Mouse (Mus musculus): ENCODE data around the gene Naa10. TPM values are rescaled to one million over a fixed set of nuclear protein-coding genes. Genes with fewer than 3 reads are reported as not detected.

The Naa10 gene
- polyA plus RNA-seq, 1 experiment from 2014 or later = 20.5 TPM

DNA sequence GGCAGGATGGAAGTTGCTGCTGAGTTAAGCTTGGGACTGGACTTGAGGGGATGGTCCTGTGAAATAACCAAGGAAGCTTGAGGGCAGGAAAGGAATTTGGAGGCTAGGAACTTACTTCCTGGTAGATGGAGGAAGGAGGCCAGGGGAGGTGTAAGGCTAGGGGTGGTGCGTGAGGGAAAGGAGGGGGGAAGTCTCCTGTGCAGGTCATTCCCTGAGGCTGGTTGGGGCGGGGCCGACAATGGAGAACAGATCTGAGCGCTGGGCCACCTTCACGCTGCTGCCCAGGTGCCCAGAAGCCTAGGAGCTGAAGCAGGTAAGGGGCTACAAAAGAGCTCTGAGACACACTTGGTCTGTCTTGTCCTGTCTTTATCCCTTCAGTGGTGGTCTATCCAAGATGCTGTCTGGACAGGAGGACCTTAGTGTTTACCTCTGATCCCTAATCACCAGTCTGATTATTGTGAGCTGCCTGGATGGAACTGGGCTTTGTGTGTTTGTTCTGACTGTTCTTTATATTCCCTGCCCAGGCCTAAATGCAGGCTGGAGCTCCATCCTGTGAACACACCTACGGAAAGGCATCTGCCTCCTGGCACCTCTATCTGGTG, 30.1 kb downstream of the Naa10 start, which contains the start of gene Avpr2:
Avpr2 (plus strand) TSS at position 552 of the 602 bp plus-strand sequence.
- Histone ChIP-seq H3K4me3 (ENCODE audit: inconsistent target) (no peak within 1 kb of the TSS), H3K79me2 (ENCODE audit: inconsistent target) (no peaks in the 10 kb centered on the region), H3K36me3 (ENCODE audit: inconsistent target) (no peaks in the 10 kb centered on the region), H3K27ac (no peak within 1 kb of the TSS)
- WGBS (ENCODE audit: missing documents) = 70% methylated on average over 6 of the region's 6 CpGs

DNA sequence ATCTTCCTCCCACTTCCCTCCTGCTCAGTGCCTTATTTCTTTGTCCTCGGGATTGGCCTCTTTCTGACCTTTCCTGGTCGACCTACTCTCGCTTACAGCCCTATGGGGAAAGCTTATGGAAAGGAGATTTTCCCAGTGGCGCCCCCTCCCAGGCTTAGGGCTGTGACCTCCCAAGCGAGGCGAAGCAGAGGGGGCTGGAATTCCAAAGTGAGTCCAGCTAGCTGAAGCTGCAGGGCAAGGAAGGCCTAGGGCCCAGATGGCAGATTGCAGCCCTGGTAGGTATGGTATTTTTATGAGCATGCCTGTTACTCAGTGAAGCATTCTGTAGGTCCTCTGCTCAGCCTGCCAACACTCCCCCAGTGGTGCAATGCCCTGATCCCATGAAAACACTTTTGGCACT, 40.3 kb downstream of the Naa10 start:
- Histone ChIP-seq H3K27ac (no peak overlapping the region), H3K4me3 (ENCODE audit: inconsistent target) (no peak overlapping the region), H3K36me3 (ENCODE audit: inconsistent target) (no peaks in the 10 kb centered on the region), H3K79me2 (ENCODE audit: inconsistent target) (no peaks in the 10 kb centered on the region)
- WGBS (ENCODE audit: missing documents) = 50% methylated on average over 6 of the region's 6 CpGs

DNA sequence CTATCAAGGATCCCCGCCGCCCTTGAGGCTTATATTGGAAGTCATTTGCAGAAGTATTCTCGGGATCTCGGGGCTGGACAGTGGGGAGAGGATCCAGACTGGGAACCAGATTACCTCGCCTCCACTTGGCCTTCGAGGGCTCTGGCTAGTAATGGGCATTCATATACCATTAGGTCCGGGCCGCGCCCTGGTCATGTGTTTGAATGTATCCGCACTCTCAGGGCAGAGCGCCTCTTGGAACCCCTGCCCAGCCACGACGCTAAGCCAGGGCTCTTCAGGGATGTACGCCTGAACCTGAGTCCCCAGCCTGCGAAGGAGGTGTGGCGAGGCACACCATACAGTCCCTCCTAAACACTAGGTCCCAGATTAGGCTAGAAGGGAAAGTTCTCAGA, 40.7 kb downstream of the Naa10 start:
- WGBS (ENCODE audit: missing documents) = 43% methylated on average over 11 of the region's 16 CpGs
- no peaks in the 10 kb centered on the region for H3K79me2 ChIP-seq (ENCODE audit: inconsistent target)
- no peak overlapping the region for H3K27ac ChIP-seq
- no peaks in the 10 kb centered on the region for H3K36me3 ChIP-seq (ENCODE audit: inconsistent target)
- H3K4me3 ChIP-seq (ENCODE audit: inconsistent target) = no peak overlapping the region; the same call in 1 of the 2 replicates

DNA sequence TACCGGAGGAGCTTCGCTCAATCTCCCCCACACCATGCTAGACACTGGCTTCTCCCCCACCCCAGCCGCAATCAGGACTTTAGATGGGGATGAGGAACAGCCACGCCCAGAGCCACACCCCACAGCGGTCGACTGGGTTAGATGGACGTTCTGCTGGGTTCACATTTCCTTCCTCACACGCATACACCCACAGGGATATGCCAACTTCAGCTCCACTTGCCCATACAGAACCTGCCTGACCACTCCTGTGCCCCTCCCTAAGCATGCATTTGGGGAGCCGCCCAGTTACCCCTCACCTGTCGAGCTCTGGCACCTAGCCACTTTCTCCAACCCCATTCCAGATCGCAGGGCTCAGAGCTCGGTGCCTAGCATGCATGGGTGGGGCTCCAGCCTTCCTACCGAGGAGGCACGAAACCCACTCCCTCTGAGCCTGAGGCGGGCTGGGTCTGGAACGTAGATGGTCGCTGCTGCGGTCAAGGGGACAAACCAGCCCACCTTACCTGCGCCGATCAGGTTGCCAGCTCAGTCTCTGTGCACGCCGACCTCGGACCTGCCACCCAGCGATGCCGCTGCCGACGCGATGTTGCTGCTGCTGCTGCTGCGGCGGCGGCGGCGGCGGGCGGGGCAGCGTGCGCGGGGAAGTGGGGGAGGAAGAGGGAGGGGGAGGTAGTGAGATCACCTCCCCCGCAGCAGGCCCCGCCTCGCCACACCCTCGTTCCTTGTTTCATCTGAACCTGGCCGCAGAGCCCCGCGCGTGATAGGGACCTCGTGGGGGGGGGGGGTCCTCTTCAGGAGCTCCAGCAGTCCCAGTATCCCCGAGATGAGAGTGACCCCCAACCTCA, 41.3 kb downstream of the Naa10 start:
- H3K36me3 ChIP-seq (ENCODE audit: inconsistent target) = no peaks in the 10 kb centered on the region
- H3K79me2 ChIP-seq (ENCODE audit: inconsistent target) = no peaks in the 10 kb centered on the region
- 33% methylated on average over 35 of the region's 48 CpGs for WGBS (ENCODE audit: missing documents)
- peak overlapping the region; percentile 19; the same call in 1 of the 2 replicates for H3K4me3 ChIP-seq (ENCODE audit: inconsistent target)
- H3K27ac ChIP-seq = no peak overlapping the region

DNA sequence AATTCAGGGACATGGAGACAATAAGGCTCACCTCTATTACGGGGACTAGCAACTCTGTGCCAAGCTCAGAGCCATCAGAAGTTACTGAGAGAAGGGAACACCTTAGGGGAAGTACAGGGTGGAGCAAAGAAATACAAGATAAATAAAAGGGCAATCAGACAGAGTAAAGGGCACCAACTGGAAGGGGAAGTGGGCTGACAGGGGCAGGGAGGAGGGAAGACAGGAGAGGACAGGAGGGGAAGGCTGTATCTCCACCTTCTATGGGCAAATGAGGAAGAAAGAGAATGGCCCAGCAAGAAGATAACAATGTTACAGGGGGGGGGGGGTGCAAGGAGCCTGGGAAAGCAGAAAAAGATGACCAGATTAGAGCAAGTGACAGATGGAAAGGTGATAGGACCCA, 44.7 kb downstream of the Naa10 start:
- Histone ChIP-seq H3K4me3 (ENCODE audit: inconsistent target) (no peak overlapping the region), H3K36me3 (ENCODE audit: inconsistent target) (no peaks in the 10 kb centered on the region), H3K27ac (no peak overlapping the region), H3K79me2 (ENCODE audit: inconsistent target) (no peaks in the 10 kb centered on the region)
- 64% methylated on average over 1 of the region's 1 CpGs for WGBS (ENCODE audit: missing documents)

DNA sequence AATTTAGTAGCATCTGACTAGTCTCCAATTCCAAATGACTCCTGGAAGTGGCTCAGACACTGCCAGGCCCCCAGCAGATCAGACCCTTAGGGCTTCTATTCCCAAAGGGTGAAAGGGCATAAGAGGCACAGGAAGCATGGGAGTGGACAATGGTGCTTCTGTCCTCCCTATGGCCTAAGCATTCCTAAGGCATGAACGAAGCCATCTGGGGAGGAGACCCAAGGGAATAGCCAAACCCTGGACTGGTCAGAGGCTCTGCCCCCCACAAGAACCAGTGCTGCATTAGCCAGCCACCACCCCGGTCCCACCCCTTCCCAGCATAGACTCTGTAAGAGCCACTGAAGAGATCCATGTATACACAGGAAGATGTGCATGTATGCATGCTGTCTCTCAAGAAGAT, 45.9 kb downstream of the Naa10 start:
- H3K79me2 ChIP-seq (ENCODE audit: inconsistent target) = no peaks in the 10 kb centered on the region
- H3K27ac ChIP-seq = no peak overlapping the region
- WGBS (ENCODE audit: missing documents) = 86% methylated on average over 2 of the region's 2 CpGs
- no peaks in the 10 kb centered on the region for H3K36me3 ChIP-seq (ENCODE audit: inconsistent target)
- no peak overlapping the region for H3K4me3 ChIP-seq (ENCODE audit: inconsistent target)

DNA sequence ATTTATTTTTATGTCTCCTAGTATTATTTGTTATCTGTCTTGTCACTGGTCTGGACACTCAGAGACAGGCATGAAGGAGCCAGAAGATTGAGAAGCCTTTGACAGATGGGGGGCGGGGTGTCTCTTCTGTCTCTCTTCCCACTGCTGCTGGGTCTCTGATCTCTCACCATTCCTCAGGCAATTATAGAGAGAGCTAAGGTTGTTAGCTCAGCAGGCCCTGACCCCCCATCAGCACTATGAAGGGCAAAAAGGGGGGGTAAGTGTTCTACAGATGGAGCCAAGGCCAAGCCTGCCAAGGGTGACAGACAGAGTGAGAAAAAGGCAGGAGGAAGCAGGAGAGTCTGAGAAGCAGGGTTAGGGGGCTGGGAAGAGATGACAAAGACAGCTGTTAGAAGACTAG, 49.8 kb downstream of the Naa10 start:
- no peak overlapping the region for H3K27ac ChIP-seq
- no peaks in the 10 kb centered on the region for H3K36me3 ChIP-seq (ENCODE audit: inconsistent target)
- 73% methylated on average over 1 of the region's 1 CpGs for WGBS (ENCODE audit: missing documents)
- H3K79me2 ChIP-seq (ENCODE audit: inconsistent target) = no peaks in the 10 kb centered on the region
- no peak overlapping the region for H3K4me3 ChIP-seq (ENCODE audit: inconsistent target)

DNA sequence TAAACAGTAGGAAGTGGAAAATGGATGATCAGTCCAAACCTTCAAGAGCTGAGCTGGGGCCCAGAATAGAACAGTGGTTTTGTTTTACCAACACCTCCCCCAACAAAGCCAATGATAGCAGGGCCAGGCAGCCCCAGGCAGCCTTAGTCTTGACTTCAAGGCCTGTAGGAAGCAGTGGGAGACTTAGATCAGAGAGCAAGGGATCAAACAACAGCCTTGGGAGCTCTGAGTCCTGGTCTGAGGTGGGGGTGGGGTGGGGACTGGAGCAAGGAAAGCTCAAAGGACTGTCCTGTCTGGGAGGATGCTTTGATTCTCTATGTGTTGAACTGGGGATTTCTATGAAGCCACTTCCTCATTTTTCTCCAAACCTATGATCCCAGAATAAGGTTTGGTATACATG, 50.3 kb downstream of the Naa10 start:
- H3K36me3 ChIP-seq (ENCODE audit: inconsistent target) = no peaks in the 10 kb centered on the region
- no peaks in the 10 kb centered on the region for H3K79me2 ChIP-seq (ENCODE audit: inconsistent target)
- no peak overlapping the region for H3K27ac ChIP-seq
- no peak overlapping the region for H3K4me3 ChIP-seq (ENCODE audit: inconsistent target)

DNA sequence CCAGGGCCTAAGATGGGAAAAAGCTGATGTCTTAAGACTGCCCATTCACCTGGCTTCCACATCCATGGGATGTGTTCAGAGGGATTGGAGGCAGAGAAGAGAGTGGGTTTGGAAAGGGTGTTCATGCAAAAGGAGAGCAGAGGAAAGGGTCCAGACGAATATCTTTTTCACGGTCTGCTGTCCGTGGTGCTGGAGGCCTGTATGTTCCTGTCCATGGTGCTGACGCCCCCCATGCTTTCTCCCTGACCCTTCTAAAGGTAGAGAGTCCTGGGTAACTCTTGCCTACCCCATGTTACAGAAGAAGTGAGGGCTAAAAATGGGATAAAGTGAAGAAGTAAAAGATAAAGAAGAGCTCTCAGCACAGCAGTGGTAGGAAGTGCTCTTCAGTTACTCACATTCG, 52.4 kb downstream of the Naa10 start:
- 27% methylated on average over 4 of the region's 5 CpGs for WGBS (ENCODE audit: missing documents)
- no peak overlapping the region for H3K27ac ChIP-seq
- H3K79me2 ChIP-seq (ENCODE audit: inconsistent target) = no peaks in the 10 kb centered on the region
- H3K36me3 ChIP-seq (ENCODE audit: inconsistent target) = no peaks in the 10 kb centered on the region
- no peak overlapping the region for H3K4me3 ChIP-seq (ENCODE audit: inconsistent target)

DNA sequence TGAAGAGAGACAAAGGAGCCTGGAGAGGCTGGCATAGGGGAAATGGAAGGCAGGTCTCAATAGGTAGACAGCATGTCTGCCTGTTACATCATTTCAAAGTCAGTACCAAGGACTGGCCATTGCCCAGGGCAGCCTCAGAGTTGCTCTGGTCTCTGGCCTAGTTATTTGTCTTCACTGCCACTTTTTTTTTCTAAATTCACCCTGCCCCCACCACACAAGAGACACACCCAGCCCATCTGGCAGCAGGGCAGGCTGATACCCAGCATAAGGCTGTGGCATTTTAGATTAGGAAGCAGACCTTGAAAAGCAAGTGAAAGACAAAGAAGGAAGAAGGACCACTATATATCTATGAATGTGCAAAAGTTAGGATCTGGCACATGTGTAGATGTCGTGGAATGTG, 53.9 kb downstream of the Naa10 start:
- WGBS (ENCODE audit: missing documents) = 75% methylated on average over 1 of the region's 1 CpGs

DNA sequence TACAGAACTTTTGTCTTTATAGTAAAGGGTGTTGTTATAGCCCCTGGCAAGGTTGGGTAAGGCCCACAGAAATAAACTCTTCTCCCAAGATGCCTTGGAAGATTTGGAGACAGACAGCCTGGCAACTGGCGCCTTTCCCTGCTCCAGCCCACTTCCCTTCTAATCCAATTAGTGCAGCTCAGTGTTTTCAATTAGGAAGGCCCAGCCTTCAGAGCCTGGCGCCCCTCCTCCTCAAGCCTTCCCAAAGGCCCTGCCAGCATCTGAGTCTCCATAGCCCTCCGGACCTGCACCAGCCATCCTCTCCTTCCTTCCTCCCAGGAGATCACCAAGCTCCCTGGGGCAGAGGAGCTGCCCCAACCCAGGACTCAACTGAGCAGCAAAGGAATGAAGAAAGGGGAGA, 54.5 kb downstream of the Naa10 start:
- H3K4me3 ChIP-seq (ENCODE audit: inconsistent target) = no peak overlapping the region
- no peaks in the 10 kb centered on the region for H3K36me3 ChIP-seq (ENCODE audit: inconsistent target)
- no peak overlapping the region for H3K27ac ChIP-seq
- H3K79me2 ChIP-seq (ENCODE audit: inconsistent target) = no peaks in the 10 kb centered on the region
- WGBS (ENCODE audit: missing documents) = 93% methylated on average over 3 of the region's 3 CpGs

More for the DNA sequence above, 53.9 kb downstream of the Naa10 start:
- no peak overlapping the region for H3K27ac ChIP-seq
- H3K4me3 ChIP-seq (ENCODE audit: inconsistent target) = no peak overlapping the region
- H3K36me3 ChIP-seq (ENCODE audit: inconsistent target) = no peaks in the 10 kb centered on the region
- H3K79me2 ChIP-seq (ENCODE audit: inconsistent target) = no peaks in the 10 kb centered on the region

Other genes with a start within 250 kb of the Naa10 start
- 66.4 to 157 TPM (median 124 TPM) in 3 replicates for gene Slc6a8, start 248.8 kb downstream of the Naa10 start, polyA plus RNA-seq (2018)
- 211 to 247 TPM (median 232 TPM) in 3 replicates for gene Bcap31, start 205.8 kb downstream of the Naa10 start, polyA plus RNA-seq (2018)
- gene Abcd1, start 205.3 kb downstream of the Naa10 start, polyA plus RNA-seq (2018) = 42.0 to 64.5 TPM (median 61.4 TPM) in 3 replicates
- 0.69 to 2.3 TPM (median 1.4 TPM) in 3 replicates for gene Plxnb3, start 164.9 kb downstream of the Naa10 start, polyA plus RNA-seq (2018)
- 0.25 to 0.87 TPM (median 0.77 TPM) in 3 replicates for gene Srpk3, start 147.5 kb downstream of the Naa10 start, polyA plus RNA-seq (2018)
- 74.1 to 137 TPM (median 85.2 TPM) in 3 replicates for gene Idh3g, start 135.0 kb downstream of the Naa10 start, polyA plus RNA-seq (2018)
- gene Ssr4, start 134.9 kb downstream of the Naa10 start, polyA plus RNA-seq (2018) = 92.9 to 202 TPM (median 173 TPM) in 3 replicates
- gene Pdzd4, start 97.0 kb downstream of the Naa10 start, polyA plus RNA-seq (2018) = 0.07 to 0.10 TPM (median 0.09 TPM) in 3 replicates
- gene Avpr2, start 29.8 kb downstream of the Naa10 start, polyA plus RNA-seq (2018) = 0.04 TPM in 1 of 3 replicates, not detected in the others
- 0.94 to 1.8 TPM (median 1.1 TPM) in 3 replicates for gene L1cam, start 25.8 kb downstream of the Naa10 start, polyA plus RNA-seq (2018)
- 13.2 to 18.0 TPM (median 14.5 TPM) in 3 replicates for gene Arhgap4, start 74 bp downstream of the Naa10 start, polyA plus RNA-seq (2018)
- 146 to 221 TPM (median 206 TPM) in 3 replicates for gene Renbp, start 8.9 kb upstream of the Naa10 start, polyA plus RNA-seq (2018)
- gene Hcfc1, start 44.4 kb upstream of the Naa10 start, polyA plus RNA-seq (2018) = 43.0 to 62.9 TPM (median 54.1 TPM) in 3 replicates
- 56.5 to 75.1 TPM (median 66.5 TPM) in 3 replicates for gene Irak1, start 102.0 kb upstream of the Naa10 start, polyA plus RNA-seq (2018)
- not detected in 3 replicates for gene Opn1mw, start 205.5 kb upstream of the Naa10 start, polyA plus RNA-seq (2018)
- gene Mecp2, start 213.4 kb upstream of the Naa10 start, polyA plus RNA-seq (2018) = 13.0 to 16.3 TPM (median 15.6 TPM) in 3 replicates
- not detected in 3 replicates for gene Tex28, start 245.9 kb upstream of the Naa10 start, polyA plus RNA-seq (2018)